Mouse (Mus musculus) cortical plate, adult 2 months (tissue): ENCODE data around the gene Wdr46.

ENCODE experiments used
- CTCF ChIP-seq: fragments of 200-500 bp; IDR thresholded peaks from 2 replicates; pipeline ENCODE4 v1.5.1; 2011; ENCODE audit warnings: mild to moderate bottlenecking, control low read depth, low read length; ENCODE audit not compliant: insufficient read depth; ENCODE audit errors: extremely low read depth
- POLR2A ChIP-seq: fragments of 200-500 bp; IDR thresholded peaks from 2 replicates; pipeline ENCODE4 v1.6.1; 2011; ENCODE audit warnings: mild to moderate bottlenecking, low read length, control low read depth; ENCODE audit not compliant: insufficient read depth; ENCODE audit errors: extremely low read depth

- no peak for TF ChIP-seq CTCF
- no peak for TF ChIP-seq POLR2A
Observed at GRCm38 (mm10) chr17:33936993-33937392, 3.5 kb upstream of the Wdr46 start.
